Mouse (Mus musculus) midbrain, embryonic 16.5 days (tissue): Measurements from ENCODE around the gene Tppp3. TPM values are rescaled to one million over a fixed set of nuclear protein-coding genes. Genes with fewer than 3 reads are reported as not detected.

Source experiments
- ATAC-seq: fragments of 200-750 bp; cut with Nextera tagmentation; 2 replicates; pipeline ENCODE4 v1.8.0; 2017; ENCODE audit warnings: moderate TSS enrichment
- H3K27ac ChIP-seq: fragments of 300-500 bp; sonication (generic); 2 replicates; pipeline ENCODE4 v1.5.1; 2014; ENCODE audit warnings: mild to moderate bottlenecking, low read length, mixed read lengths
- H3K27me3 ChIP-seq: fragments of 300-500 bp; sonication (generic); 2 replicates; pipeline ENCODE4 v1.6.1; 2014; ENCODE audit warnings: low read depth, low read length, mixed read lengths; ENCODE audit not compliant: control insufficient read depth, insufficient read depth
- H3K36me3 ChIP-seq: fragments of 300-500 bp; sonication (generic); 2 replicates; pipeline ENCODE4 v1.6.1; 2014; ENCODE audit warnings: mild to moderate bottlenecking, low read length, moderate library complexity, mixed read lengths; ENCODE audit not compliant: control insufficient read depth, insufficient read depth
- H3K4me1 ChIP-seq: fragments of 300-500 bp; sonication (generic); 2 replicates; pipeline ENCODE4 v1.6.1; 2014; ENCODE audit warnings: mild to moderate bottlenecking, low read length, mixed read lengths; ENCODE audit not compliant: control insufficient read depth, insufficient read depth
- H3K4me2 ChIP-seq: fragments of 300-500 bp; sonication (generic); 2 replicates; pipeline ENCODE4 v1.6.1; 2014; ENCODE audit warnings: mild to moderate bottlenecking, low read length, mixed read lengths
- H3K4me3 ChIP-seq: fragments of 300-500 bp; sonication (generic); 2 replicates; pipeline ENCODE4 v1.5.1; 2014; ENCODE audit warnings: low read depth, mild to moderate bottlenecking, low read length, moderate library complexity, mixed read lengths
- H3K9ac ChIP-seq: fragments of 300-500 bp; sonication (generic); 2 replicates; pipeline ENCODE4 v1.6.1; 2014; ENCODE audit warnings: low read depth, low read length, mixed read lengths
- H3K9me3 ChIP-seq: fragments of 300-500 bp; sonication (generic); replicated peaks from 2 replicates; pipeline ENCODE4 v1.6.1; 2014; ENCODE audit warnings: mild to moderate bottlenecking, low read length, mixed read lengths; ENCODE audit not compliant: control insufficient read depth, poor library complexity, severe bottlenecking
- WGBS: fragments of 180-500 bp; shearing (Covaris S2); extraction: QIAGEN DNeasy Blood & Tissue Kit; methylation state at CpG from one replicate; pipeline ENCODE4 v1.1.7; 2014; 5-methylcytosine and 5-hydroxymethylcytosine counted together
- polyA plus RNA-seq: library from polyadenylated mRNA; unstranded; fragments of >200 nt; fragmentation: Nextera tagmentation; extraction: Ambion mirVana; gene quantifications from 2 replicates; pipeline ENCODE4 v1.2.1, GENCODE M21; 2015

The Tppp3 gene
- polyA plus RNA-seq, 1 experiment from 2014 or later = 159 TPM

- Histone ChIP-seq H3K9ac (no peak overlapping the region), H3K27me3 (no peaks in the 10 kb centered on the region), H3K4me3 (no peak overlapping the region), H3K9me3 (no peaks in the 10 kb centered on the region), H3K27ac (no peak overlapping the region; the same call in 1 of the 2 replicates), H3K36me3 (no peaks in the 10 kb centered on the region), H3K4me1 (peaks cover 16% of the 10 kb centered on the region), H3K4me2 (no peak overlapping the region)
- no peak for ATAC-seq
- WGBS = 86% methylated on average over 3 of the region's 3 CpGs
Measured at GRCm38 (mm10) chr8:105494566-105494965, 23.2 kb upstream of the Tppp3 start.

DNA sequence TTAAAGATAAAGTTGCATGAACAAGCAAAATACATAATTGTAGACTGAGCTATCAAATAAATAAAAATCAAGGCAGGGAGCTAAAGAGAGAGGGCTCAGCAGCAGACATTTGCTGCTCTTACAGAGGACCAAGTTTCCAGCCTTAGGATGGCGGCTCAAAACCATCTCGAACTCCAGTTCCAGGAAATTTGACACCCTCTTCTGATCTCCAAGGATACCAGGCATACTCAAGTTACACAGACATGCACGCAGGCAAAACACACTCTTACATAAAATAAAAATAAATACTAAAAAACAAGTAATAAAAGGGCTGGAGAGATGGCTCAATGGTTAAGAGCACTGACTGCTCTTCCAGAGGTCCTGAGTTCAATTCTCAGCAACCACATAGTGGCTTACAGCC, 22.2 kb upstream of the Tppp3 start:
- Histone ChIP-seq H3K4me1 (peaks cover 16% of the 10 kb centered on the region), H3K4me3 (no peak overlapping the region), H3K27ac (no peak overlapping the region), H3K9ac (no peak overlapping the region), H3K4me2 (no peak overlapping the region), H3K27me3 (no peaks in the 10 kb centered on the region), H3K36me3 (no peaks in the 10 kb centered on the region), H3K9me3 (no peaks in the 10 kb centered on the region)
- no peak for ATAC-seq
- WGBS = 69% methylated on average over 3 of the region's 3 CpGs

- H3K4me3 ChIP-seq = no peak overlapping the region
- H3K9ac ChIP-seq = no peak overlapping the region
- no peak overlapping the region for H3K27ac ChIP-seq
- ATAC-seq = no peak
- no peaks in the 10 kb centered on the region for H3K9me3 ChIP-seq
- no peaks in the 10 kb centered on the region for H3K27me3 ChIP-seq
- no peaks in the 10 kb centered on the region for H3K4me1 ChIP-seq
- no peaks in the 10 kb centered on the region for H3K36me3 ChIP-seq
- 55% methylated on average over 1 of the region's 1 CpGs for WGBS
- H3K4me2 ChIP-seq = no peak overlapping the region
Measured at GRCm38 (mm10) chr8:105489281-105489680, 18.0 kb upstream of the Tppp3 start.

- no peaks in the 10 kb centered on the region for H3K27me3 ChIP-seq
- no peak overlapping the region for H3K4me3 ChIP-seq
- WGBS = 67% methylated on average over 3 of the region's 3 CpGs
- no peak overlapping the region for H3K9ac ChIP-seq
- H3K27ac ChIP-seq = no peak overlapping the region
- no peaks in the 10 kb centered on the region for H3K9me3 ChIP-seq
- no peaks in the 10 kb centered on the region for H3K4me1 ChIP-seq
- no peaks in the 10 kb centered on the region for H3K36me3 ChIP-seq
- ATAC-seq = no peak
- H3K4me2 ChIP-seq = no peak overlapping the region
Measured at GRCm38 (mm10) chr8:105488082-105488481, 16.8 kb upstream of the Tppp3 start.

DNA sequence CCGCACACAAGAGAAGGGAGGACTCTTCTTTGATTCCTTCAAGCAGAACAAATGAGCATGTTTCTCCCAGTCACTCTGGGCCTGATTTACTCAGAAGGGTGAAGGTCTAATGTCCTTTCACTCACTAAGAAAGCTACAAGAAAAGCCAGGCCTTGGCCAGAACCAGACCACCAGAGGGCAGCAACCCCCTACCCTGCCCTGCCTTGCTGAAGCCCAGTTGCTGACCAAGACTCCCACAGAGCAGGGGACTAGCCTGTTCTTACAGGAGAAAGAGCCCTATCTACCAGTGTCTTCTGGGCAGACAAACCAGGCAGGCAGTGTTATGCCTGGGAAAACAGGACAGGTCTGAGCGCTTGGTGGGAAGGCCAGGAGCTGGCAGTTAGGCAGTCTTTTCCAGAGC, 13.1 kb upstream of the Tppp3 start:
- Histone ChIP-seq H3K27me3 (no peaks in the 10 kb centered on the region), H3K4me3 (no peak overlapping the region), H3K4me2 (no peak overlapping the region), H3K9ac (no peak overlapping the region), H3K4me1 (no peaks in the 10 kb centered on the region), H3K9me3 (no peaks in the 10 kb centered on the region), H3K36me3 (no peaks in the 10 kb centered on the region), H3K27ac (no peak overlapping the region)
- ATAC-seq = 0 out of 2 replicates have a peak, but pooled peaks have one; percentile 56
- 19% methylated on average over 2 of the region's 2 CpGs for WGBS

GRCm38 (mm10) chr8:105484030-105484368, 12.7 kb upstream of the Tppp3 start:
- Histone ChIP-seq H3K4me1 (no peaks in the 10 kb centered on the region), H3K4me3 (no peak overlapping the region), H3K9me3 (no peaks in the 10 kb centered on the region), H3K4me2 (no peak overlapping the region), H3K36me3 (no peaks in the 10 kb centered on the region), H3K9ac (no peak overlapping the region), H3K27ac (no peak overlapping the region), H3K27me3 (no peaks in the 10 kb centered on the region)
- WGBS = 13% methylated on average over 3 of the region's 3 CpGs
- no peak for ATAC-seq

GRCm38 (mm10) chr8:105483212-105484029, 12.1 kb upstream of the Tppp3 start:
- H3K27ac ChIP-seq = no peak overlapping the region
- H3K4me3 ChIP-seq = no peak overlapping the region
- H3K27me3 ChIP-seq = no peaks in the 10 kb centered on the region
- peak; percentile 54; the same call in 1 of the 2 replicates for ATAC-seq
- H3K36me3 ChIP-seq = no peaks in the 10 kb centered on the region
- H3K9ac ChIP-seq = no peak overlapping the region
- no peaks in the 10 kb centered on the region for H3K9me3 ChIP-seq
- 34% methylated on average over 14 of the region's 14 CpGs for WGBS
- no peak overlapping the region for H3K4me2 ChIP-seq
- H3K4me1 ChIP-seq = no peaks in the 10 kb centered on the region

GRCm38 (mm10) chr8:105482123-105482522, 10.8 kb upstream of the Tppp3 start:
- Histone ChIP-seq H3K36me3 (no peaks in the 10 kb centered on the region), H3K4me3 (no peak overlapping the region), H3K9ac (no peak overlapping the region), H3K4me2 (no peak overlapping the region), H3K27ac (no peak overlapping the region), H3K9me3 (no peaks in the 10 kb centered on the region), H3K4me1 (no peaks in the 10 kb centered on the region), H3K27me3 (no peaks in the 10 kb centered on the region)
- WGBS = 85% methylated on average over 8 of the region's 8 CpGs
- ATAC-seq = no peak

DNA sequence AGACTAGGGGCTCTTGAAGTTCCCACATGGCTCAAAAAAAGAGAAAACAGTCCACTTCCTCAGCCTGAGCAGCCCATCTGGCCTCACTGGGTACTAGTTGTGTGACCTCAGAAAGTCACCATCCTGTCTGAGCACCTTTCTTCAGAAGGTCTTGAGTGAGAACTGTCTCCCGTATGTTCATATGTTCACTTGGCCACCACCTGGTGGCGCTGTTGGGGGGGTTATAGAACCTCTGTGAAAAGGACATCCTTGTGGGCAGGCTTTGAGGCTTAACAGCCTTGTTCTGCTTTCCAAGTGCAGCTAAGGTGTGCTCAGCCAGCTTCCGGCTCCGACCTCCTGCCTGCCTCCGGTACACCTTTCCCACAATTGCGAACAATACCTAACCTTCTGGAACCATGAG, 10.1 kb upstream of the Tppp3 start:
- no peak for ATAC-seq
- no peak overlapping the region for H3K4me3 ChIP-seq
- no peaks in the 10 kb centered on the region for H3K4me1 ChIP-seq
- WGBS = 70% methylated on average over 6 of the region's 6 CpGs
- H3K4me2 ChIP-seq = no peak overlapping the region
- no peak overlapping the region for H3K27ac ChIP-seq
- H3K9me3 ChIP-seq = no peaks in the 10 kb centered on the region
- no peaks in the 10 kb centered on the region for H3K36me3 ChIP-seq
- H3K9ac ChIP-seq = no peak overlapping the region
- no peaks in the 10 kb centered on the region for H3K27me3 ChIP-seq
